Mouse (Mus musculus): ENCODE measurements at regions not wholly inside any gene's neighbourhood (a gene's known extent, or its start where the extent isn't known, plus 50 kb on each side); places are given as distances from the start of the nearest gene placed in this dataset.

GRCm38 (mm10) chr7:136445091-136445490 lies 449.3 kb upstream of the Mgmt start:
- DNase-seq, result no peak

DNA sequence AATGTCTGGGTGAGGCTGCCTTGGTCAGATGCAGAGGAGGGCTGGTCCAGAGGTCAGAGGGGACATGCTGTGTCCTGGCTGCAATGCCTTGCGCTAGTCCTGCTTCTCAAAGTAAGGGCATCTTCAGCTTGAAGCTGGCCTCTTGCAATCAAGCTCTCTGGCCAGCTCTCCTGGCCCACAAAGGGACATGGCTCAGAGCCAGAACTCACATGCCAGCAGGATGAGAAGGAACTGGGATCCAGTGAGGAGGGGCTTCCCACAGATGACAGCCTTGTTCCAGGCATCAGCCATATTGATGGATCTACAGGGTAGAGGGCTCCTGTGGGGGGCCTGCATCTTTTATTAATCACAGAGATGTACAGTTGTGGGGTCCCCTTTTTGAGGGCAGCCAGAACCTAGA lies 445.1 kb upstream of the Mgmt start:
- DNase-seq, result no peak

GRCm38 (mm10) chr7:136451672-136452361 lies 442.6 kb upstream of the Mgmt start:
- DNase-seq, result no peak

- no peak for DNase-seq
These were observed 441.9 kb upstream of the Mgmt start for GRCm38 (mm10) chr7:136452561-136452960.

GRCm38 (mm10) chr7:136457171-136457570 lies 437.2 kb upstream of the Mgmt start:
- no peak for DNase-seq

GRCm38 (mm10) chr7:136457867-136458448 lies 436.5 kb upstream of the Mgmt start:
- no peak for DNase-seq

GRCm38 (mm10) chr7:136477135-136477534 lies 417.3 kb upstream of the Mgmt start:
- no peak for DNase-seq

GRCm38 (mm10) chr7:136480641-136481202 lies 413.7 kb upstream of the Mgmt start:
- peak; percentile 60 to 81 for DNase-seq

GRCm38 (mm10) chr7:136483237-136483636 lies 411.2 kb upstream of the Mgmt start:
- peak; percentile 15 to 61 for DNase-seq

DNA sequence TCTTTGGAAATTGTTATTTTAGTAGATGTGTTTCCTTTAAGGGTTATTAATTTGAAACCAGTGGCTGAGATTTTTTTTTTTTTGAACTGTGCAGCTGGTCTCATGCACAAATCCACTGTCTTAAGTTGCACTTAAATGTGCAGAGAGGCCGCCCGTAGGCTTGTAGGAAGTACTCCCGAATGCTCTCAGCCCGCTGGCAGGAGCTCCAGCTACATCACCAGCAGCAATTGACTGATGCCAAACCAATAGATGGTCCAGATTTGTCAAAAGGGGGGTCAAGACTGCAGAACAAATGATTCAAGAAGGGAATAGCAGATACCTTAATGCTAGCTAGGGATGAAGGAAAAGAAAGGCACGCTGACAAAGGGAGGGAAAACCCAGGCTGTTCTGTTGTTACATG lies 406.9 kb upstream of the Mgmt start:
- no peak for DNase-seq

GRCm38 (mm10) chr7:136494862-136495261 lies 399.6 kb upstream of the Mgmt start:
- peak in 1 of 2 experiments; percentile 31 for DNase-seq

- DNase-seq, result peak in 1 of 2 experiments; percentile 24
These were observed 397.8 kb upstream of the Mgmt start for GRCm38 (mm10) chr7:136496335-136497242.

DNA sequence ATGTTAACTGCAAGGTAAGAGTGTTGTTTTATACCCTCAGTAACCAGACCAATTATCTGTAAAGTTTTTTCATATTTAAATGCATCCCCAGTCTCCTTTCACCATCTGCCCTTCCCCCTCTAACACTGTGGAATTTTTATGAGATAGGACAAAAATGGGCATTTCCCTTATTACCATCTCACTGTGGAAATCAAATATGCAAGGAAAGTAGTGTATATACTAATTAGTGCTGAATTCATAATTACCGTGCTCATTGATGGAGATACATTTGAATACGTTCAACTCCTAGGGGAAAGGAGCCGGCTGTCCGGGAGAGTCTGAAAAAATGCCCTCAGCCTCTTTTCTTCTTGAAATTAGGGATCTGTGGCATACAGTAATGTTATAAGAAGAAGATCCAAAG lies 394.4 kb upstream of the Mgmt start:
- DNase-seq, result no peak

- no peak for DNase-seq
These were observed 393.3 kb upstream of the Mgmt start for GRCm38 (mm10) chr7:136501094-136501493.

DNA sequence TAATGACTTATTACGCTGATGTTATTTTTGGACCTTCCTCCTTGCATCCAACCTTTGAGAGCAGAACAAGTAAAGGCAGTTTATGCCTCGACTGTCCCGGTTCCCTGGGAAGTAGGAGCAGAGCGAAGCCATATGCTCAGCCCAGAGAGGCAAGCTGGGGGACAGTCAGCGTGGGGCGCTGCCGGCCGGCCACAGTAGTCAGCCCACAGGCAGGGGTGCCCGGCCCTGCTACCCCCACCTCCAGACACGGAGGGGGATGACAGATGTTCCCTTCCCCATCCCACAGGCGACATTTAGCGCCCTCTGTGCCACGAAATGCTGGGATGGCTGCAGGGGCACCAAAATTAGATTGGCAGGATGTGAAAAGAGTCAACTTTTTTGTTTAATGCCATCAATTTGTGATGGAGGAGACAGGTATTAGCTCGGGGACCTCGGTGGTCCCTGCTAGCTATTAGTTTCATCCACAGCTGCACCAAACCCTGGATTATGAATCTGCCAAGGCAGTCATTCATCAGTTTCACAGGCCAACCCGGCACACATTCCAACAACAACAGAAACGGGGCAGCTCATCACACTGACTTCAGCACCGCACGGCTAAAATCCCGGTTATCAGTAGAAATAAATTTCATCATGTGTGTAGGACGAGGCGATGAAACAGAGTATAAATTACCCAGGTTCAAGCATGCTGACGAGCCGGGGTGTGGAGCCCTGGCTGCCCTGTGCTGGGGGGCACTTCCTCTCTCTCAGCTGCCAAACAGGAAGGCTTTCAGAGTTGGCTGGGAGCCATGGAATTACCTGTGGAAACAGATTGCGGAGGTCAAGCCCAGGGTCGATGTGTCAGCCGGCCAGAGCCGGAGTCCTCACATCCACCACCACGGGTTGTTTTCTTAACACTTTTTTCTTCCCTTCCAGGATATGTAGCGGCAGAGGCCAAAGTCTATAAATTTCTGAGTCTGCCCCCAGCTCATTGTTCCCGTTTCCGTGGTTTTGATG lies 392.3 kb upstream of the Mgmt start:
- peak; percentile 40 to 68 for DNase-seq

GRCm38 (mm10) chr7:136511389-136511788 lies 383.0 kb upstream of the Mgmt start:
- no peak for DNase-seq

GRCm38 (mm10) chr7:136515376-136515775 lies 379.0 kb upstream of the Mgmt start:
- DNase-seq, result peak in 1 of 2 experiments; percentile 15

DNA sequence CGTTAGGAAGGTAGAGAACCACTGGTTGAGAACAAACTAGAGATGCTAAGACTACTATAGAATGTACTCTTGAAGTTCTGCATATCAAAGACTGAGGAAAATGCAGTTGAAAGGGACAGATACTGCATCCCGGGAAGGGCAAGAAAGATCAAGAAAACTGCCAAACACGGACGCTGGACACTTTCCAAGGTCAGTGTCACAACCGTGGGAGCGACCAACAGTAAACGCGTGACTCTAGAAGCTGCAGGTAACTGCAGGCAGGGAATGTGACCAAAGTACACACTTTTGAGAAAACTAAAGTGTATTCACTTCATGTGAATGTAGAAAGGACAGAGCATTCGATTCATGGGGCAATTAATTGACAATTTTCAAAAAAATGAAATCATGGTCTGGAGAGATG lies 368.6 kb upstream of the Mgmt start:
- DNase-seq, result no peak

GRCm38 (mm10) chr7:136530006-136530785 lies 364.2 kb upstream of the Mgmt start:
- DNase-seq, result no peak

GRCm38 (mm10) chr7:136531301-136531700 lies 363.1 kb upstream of the Mgmt start:
- peak; percentile 20 to 30 for DNase-seq

Data from heart, adult 18-20 months (tissue).